Mouse (Mus musculus) midbrain, embryonic 15.5 days (tissue): ENCODE data around the gene Abhd12. TPM values are rescaled to one million over a fixed set of nuclear protein-coding genes. Genes with fewer than 3 reads are reported as not detected.
"Not testable (repeated sequence)": the region's sequence is repeated elsewhere in the genome, so short reads cannot be mapped to it uniquely, and the experiment has no call there.

Experiments used
- ATAC-seq: fragments of 200-750 bp; cut with Nextera tagmentation; replicated peaks from 2 replicates; pipeline ENCODE4 v1.8.0; 2017; ENCODE audit warnings: moderate TSS enrichment
- H3K27ac ChIP-seq: fragments of 300-500 bp; sonication (generic); 2 replicates; pipeline ENCODE4 v1.5.1; 2015; ENCODE audit warnings: mild to moderate bottlenecking, inconsistent platforms
- H3K27me3 ChIP-seq: fragments of 300-500 bp; sonication (generic); replicated peaks from 2 replicates; pipeline ENCODE4 v1.6.1; 2015; ENCODE audit warnings: inconsistent platforms
- H3K36me3 ChIP-seq: fragments of 300-500 bp; sonication (generic); replicated peaks from 2 replicates; pipeline ENCODE4 v1.6.1; 2015; ENCODE audit warnings: inconsistent platforms
- H3K4me1 ChIP-seq: fragments of 300-500 bp; sonication (generic); 2 replicates; pipeline ENCODE4 v1.6.1; 2015; ENCODE audit warnings: inconsistent platforms
- H3K4me2 ChIP-seq: fragments of 300-500 bp; sonication (generic); 2 replicates; pipeline ENCODE4 v1.6.1; 2015; ENCODE audit warnings: inconsistent platforms, mild to moderate bottlenecking, moderate library complexity
- H3K4me3 ChIP-seq: fragments of 300-500 bp; sonication (generic); 2 replicates; pipeline ENCODE4 v1.5.1; 2015; ENCODE audit warnings: mild to moderate bottlenecking, inconsistent platforms
- H3K9ac ChIP-seq: fragments of 300-500 bp; sonication (generic); 2 replicates; pipeline ENCODE4 v1.6.1; 2015; ENCODE audit warnings: mild to moderate bottlenecking, inconsistent platforms
- H3K9me3 ChIP-seq: fragments of 300-500 bp; sonication (generic); 2 replicates; pipeline ENCODE4 v1.6.1; 2016; ENCODE audit warnings: inconsistent platforms
- WGBS: fragments of 180-500 bp; shearing (Covaris S2); methylation state at CpG from one replicate; pipeline ENCODE4 v1.1.7; 2015; ENCODE audit warnings: mixed read lengths; 5-methylcytosine and 5-hydroxymethylcytosine counted together
- polyA plus RNA-seq: library from polyadenylated mRNA; unstranded; fragments of >200 nt; fragmentation: Nextera tagmentation; extraction: Ambion mirVana; gene quantifications from 2 replicates; pipeline ENCODE4 v1.2.1, GENCODE M21; 2015

The Abhd12 gene
- polyA plus RNA-seq = 120 and 127 TPM in 2 replicates

DNA sequence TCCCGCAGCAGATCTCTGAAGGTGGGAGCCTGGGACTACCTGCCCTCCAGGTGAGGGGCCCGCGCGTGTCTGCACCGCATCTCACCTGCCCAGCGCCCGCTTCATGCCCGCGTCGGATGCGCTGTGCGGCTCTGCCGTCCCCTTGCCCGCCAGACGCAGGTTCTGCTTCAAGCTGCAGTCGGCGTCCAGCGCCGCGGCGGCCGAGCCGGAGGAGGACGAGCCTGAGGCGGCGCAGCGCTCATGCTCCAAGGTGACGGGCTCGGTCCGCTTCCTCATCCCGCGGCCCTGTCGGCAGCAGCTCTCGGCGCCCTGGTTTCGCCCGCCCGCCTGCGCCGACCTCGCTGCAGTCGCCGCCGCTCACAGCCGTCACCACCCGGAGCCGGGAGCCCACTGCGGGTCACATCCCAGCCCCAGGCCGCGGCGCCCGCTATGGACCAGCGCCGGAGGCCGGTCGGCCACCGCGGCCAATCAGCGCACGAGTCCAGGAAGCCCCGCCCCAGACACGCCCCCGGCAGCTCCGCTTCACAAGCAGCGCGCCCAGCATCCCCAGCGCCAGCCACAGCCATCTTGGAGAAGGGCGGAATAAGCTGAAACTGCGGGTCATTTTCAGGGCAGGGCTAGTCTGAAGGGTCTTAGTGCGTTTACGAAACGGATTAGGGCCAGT lies at the start of gene Abhd12:
Gene Abhd12, minus strand, starts transcription at position 470 of the 664 bp plus-strand sequence.
- peak within 1 kb of the TSS; percentile 77 for H3K4me2 ChIP-seq
- peaks cover 20% of the 10 kb centered on the region for H3K4me1 ChIP-seq
- under 1% methylated on average over 68 of the region's 72 CpGs for WGBS
- H3K36me3 ChIP-seq = no peaks in the 10 kb centered on the region
- H3K27me3 ChIP-seq = no peaks in the 10 kb centered on the region
- peak within 1 kb of the TSS; percentile 91 for H3K27ac ChIP-seq
- peak within 1 kb of the TSS; percentile 93 for H3K4me3 ChIP-seq
- ATAC-seq = peak; percentile 98
- peak within 1 kb of the TSS; percentile 93 for H3K9ac ChIP-seq
- no peaks in the 10 kb centered on the region for H3K9me3 ChIP-seq

DNA sequence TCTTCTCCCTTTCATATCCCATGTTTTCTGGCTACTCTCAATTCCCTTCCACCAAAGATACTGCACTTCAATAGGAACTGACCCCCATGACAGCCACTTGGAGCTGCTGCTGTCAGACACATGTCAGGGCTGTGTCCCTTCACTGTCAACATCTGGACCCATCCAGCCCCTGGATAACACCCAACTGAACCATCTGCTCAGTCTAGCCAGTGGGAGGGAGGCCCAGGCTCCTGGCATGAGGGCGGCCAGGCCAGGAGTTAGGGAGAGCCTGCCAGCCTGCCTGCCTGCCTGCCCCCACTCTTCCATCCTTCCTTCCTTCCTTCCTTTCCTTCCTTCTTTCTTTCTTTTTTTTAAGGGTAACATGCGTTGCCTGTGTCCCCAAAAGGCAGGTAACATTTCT lies 46.7 kb upstream of the Abhd12 start:
- H3K36me3 ChIP-seq = 0 out of 2 replicates have a peak, but pooled peaks cover 3% of the 10 kb centered on the region
- 92% methylated on average over 2 of the region's 2 CpGs for WGBS
- no peak overlapping the region for H3K4me2 ChIP-seq

DNA sequence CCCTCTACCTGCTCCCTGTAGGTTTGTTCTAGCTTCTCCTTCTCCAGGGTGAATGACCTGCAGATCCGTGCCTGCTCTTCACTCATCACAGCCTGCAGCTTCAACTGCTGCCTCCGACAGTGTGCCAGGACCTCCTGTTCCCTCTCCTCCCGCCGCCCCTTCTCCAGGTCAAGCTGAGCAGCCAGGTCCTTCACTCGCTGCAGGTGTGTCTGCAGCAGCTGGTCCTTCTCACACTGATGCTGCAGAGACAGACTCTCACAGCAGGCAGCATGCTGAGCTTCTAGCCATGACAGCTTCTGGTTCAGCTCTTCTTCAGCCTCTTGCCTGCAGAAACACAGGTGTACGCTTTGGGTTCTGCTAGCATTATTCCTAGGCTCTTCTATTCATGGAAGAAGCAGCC lies 45.5 kb upstream of the Abhd12 start:
- Histone ChIP-seq H3K9me3 (no peaks in the 10 kb centered on the region), H3K36me3 (0 out of 2 replicates have a peak, but pooled peaks cover 3% of the 10 kb centered on the region), H3K4me1 (no peaks in the 10 kb centered on the region), H3K27me3 (no peaks in the 10 kb centered on the region), H3K27ac (no peak overlapping the region), H3K9ac (no peak overlapping the region), H3K4me3 (no peak overlapping the region), H3K4me2 (no peak overlapping the region)
- no peak for ATAC-seq
- WGBS = 91% methylated on average over 6 of the region's 6 CpGs

More for the DNA sequence above, 46.7 kb upstream of the Abhd12 start:
- H3K9me3 ChIP-seq = no peaks in the 10 kb centered on the region
- no peak overlapping the region for H3K9ac ChIP-seq
- H3K27me3 ChIP-seq = no peaks in the 10 kb centered on the region
- no peak for ATAC-seq
- no peak overlapping the region for H3K4me3 ChIP-seq
- no peaks in the 10 kb centered on the region for H3K4me1 ChIP-seq
- H3K27ac ChIP-seq = no peak overlapping the region

DNA sequence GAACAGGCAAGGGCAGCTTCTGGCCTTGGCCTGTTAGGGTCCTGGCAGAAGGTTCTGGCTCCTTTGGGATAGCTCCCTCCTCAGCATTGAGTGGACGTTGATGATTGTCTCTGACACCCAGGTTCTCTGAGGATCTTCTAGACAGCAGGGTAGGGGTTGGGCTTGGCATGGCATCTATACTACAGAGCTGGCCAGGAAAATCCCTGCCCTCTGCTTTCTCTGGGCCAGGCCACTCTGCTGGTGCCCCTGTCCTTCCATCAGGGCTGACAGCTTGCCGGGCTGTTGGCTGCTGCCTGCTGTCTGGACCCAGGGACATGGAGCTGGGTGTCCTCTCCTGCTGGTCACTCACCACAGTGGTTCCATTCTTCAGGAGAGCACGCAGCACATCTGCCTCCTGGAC lies 45.1 kb upstream of the Abhd12 start:
- Histone ChIP-seq H3K27me3 (no peaks in the 10 kb centered on the region), H3K9me3 (no peaks in the 10 kb centered on the region), H3K27ac (no peak overlapping the region), H3K4me1 (no peaks in the 10 kb centered on the region), H3K4me3 (no peak overlapping the region), H3K4me2 (no peak overlapping the region), H3K36me3 (0 out of 2 replicates have a peak, but pooled peaks cover 3% of the 10 kb centered on the region), H3K9ac (no peak overlapping the region)
- WGBS = 91% methylated on average over 3 of the region's 3 CpGs
- no peak for ATAC-seq

DNA sequence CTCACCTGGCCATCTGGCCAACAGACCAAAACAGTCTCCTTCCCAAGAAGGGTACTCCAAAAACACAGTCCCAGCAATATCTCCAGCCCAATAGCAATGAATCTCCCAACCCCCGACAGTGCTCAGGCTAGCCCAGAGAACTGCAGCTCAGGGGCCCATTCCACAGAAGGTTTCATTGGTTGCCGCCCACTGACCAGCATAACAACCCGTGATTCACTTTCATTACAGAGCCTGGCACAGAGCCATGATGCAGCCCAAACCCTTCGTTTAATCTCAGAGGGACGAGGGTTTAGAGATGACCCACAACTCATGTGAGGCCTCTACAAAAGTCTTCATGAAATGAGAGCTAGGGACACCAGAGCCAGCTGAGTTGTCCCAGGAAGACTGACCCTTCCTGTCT lies 44.2 kb upstream of the Abhd12 start:
- H3K4me2 ChIP-seq = no peak overlapping the region
- no peak overlapping the region for H3K4me3 ChIP-seq
- H3K9ac ChIP-seq = no peak overlapping the region
- ATAC-seq = no peak
- 0 out of 2 replicates have a peak, but pooled peaks cover 3% of the 10 kb centered on the region for H3K36me3 ChIP-seq
- no peak overlapping the region for H3K27ac ChIP-seq
- WGBS = 90% methylated on average over 5 of the region's 5 CpGs
- no peaks in the 10 kb centered on the region for H3K27me3 ChIP-seq
- no peaks in the 10 kb centered on the region for H3K4me1 ChIP-seq
- H3K9me3 ChIP-seq = no peaks in the 10 kb centered on the region

DNA sequence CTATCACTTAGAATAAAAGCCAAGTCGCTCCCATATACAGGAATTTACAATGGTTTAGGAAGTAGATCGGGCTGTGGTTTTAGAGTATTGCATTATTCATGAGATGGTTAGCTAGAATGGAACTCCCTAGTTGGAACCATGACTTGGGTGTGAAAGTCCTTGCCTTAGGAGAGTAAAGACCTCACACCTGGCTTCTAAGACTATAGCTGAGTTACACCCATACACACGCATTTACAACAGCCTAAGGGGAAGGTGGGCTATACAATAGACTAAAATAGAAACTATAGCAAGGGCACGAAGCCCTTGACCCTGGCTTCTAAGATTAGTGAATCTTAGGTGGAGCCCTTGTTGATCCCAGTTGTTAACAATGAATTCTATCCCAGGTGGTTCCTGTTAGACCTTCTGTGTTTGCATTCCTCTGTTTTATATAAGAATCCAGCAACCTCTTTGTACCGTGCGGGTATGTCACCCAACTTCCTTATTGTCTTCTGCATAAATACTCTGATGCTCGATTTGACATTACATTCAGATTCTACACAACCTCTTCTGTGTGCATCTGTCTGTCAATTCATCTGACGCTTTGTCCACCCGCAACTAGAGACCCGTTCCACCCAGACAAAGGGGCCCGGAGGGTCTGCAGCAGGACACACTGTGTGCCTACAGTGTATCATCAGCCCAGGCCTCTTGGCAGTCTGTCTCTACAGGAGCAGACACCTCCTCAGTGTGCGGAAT lies 43.5 kb upstream of the Abhd12 start:
- not testable (repeated sequence) for H3K4me3 ChIP-seq
- 89% methylated on average over 12 of the region's 12 CpGs for WGBS

DNA sequence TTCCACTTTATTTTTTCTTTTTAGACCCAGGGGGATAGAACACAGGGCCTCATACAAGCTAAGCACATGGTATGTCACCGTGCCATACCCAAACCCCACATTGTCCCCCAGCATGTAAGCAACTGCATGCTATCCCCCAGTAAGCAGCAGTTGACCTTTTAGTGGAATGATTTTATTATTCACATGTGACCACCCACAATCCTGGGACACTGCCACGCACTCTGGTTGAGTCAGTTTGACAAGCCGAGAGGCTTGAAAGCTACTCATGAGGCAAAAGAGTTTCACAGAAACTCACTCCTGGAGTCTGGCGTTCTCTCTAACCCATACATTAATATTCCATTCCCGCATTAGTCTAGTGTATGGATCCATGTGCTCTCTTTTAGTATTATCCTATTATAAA lies 42.8 kb upstream of the Abhd12 start:
- not testable (repeated sequence) for H3K27me3 ChIP-seq, H3K4me2 ChIP-seq, H3K9ac ChIP-seq, H3K36me3 ChIP-seq, H3K27ac ChIP-seq, H3K4me1 ChIP-seq, H3K9me3 ChIP-seq, H3K4me3 ChIP-seq, ATAC-seq
- 90% methylated on average over 5 of the region's 5 CpGs for WGBS

More for the DNA sequence above, 43.5 kb upstream of the Abhd12 start:
- not testable (repeated sequence) for H3K4me1 ChIP-seq, ATAC-seq, H3K4me2 ChIP-seq, H3K27me3 ChIP-seq, H3K9ac ChIP-seq, H3K27ac ChIP-seq, H3K36me3 ChIP-seq, H3K9me3 ChIP-seq

DNA sequence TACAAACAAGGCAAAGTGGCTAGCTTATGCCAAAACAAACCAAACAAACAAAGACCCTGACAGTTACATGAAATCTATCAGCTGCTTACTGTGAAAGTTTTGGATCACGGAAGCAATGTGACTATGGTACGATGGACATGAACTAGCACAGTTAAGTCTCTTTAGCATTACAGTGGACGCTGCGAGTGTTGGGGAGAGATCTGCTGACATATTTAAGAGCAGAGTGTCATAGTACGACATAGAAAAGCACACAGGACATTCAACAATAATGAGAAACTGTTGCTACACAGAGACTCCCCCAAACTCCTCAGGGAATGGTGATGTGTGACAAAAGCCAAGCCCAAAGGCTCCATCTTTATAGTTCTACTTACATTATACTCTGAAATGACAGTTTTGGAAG lies 39.5 kb upstream of the Abhd12 start:
- no peak overlapping the region for H3K4me2 ChIP-seq
- H3K4me1 ChIP-seq = no peaks in the 10 kb centered on the region
- H3K36me3 ChIP-seq = no peaks in the 10 kb centered on the region
- no peak overlapping the region for H3K4me3 ChIP-seq
- ATAC-seq = no peak
- H3K27me3 ChIP-seq = no peaks in the 10 kb centered on the region
- no peaks in the 10 kb centered on the region for H3K9me3 ChIP-seq
- no peak overlapping the region for H3K9ac ChIP-seq
- no peak overlapping the region for H3K27ac ChIP-seq
- 92% methylated on average over 5 of the region's 5 CpGs for WGBS

DNA sequence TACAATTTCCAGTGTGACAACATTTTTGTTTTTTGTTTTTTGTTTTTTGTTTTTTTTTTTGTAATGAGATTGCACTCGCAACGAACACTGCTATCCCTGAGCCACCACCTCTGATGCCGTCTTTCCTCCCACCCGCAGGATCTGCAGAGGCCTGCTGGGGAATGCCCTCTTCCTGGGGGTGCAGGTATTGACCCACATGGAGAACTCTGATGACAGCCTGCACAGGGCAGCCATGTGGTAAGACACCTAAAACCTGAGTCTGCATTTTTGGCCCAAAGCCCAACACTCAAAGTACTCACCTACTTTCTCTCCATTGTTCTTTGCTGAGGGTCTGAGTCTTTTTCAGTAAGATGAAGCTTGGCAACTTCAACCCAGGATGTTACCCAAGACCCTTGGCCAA lies 30.1 kb upstream of the Abhd12 start:
- no peaks in the 10 kb centered on the region for H3K27me3 ChIP-seq
- peaks cover 2% of the 10 kb centered on the region; the same call in 1 of the 2 replicates for H3K36me3 ChIP-seq
- no peak for ATAC-seq
- no peaks in the 10 kb centered on the region for H3K9me3 ChIP-seq
- H3K27ac ChIP-seq = no peak overlapping the region
- H3K4me3 ChIP-seq = no peak overlapping the region
- H3K9ac ChIP-seq = no peak overlapping the region
- WGBS = 92% methylated on average over 4 of the region's 4 CpGs
- H3K4me1 ChIP-seq = no peaks in the 10 kb centered on the region
- H3K4me2 ChIP-seq = no peak overlapping the region

DNA sequence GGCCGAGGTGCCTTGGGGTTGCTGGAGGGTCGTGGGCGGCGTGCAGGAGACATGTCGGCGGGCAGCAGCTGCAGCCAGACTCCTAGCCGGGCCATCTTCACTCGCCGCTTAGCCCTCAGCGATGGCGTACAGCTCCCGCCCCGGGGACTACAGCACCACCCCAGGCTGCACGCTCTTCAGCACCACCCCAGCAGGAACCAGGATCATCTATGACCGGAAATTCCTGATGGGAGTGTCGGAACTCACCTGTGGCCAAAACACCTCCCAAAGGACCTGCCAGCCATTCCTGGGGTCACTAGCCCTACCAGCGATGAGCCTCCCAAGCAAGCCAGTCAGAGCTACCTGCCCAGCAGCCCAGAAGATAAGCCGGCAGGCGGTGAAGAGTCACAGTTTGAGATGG lies 28.9 kb upstream of the Abhd12 start:
- Histone ChIP-seq H3K27me3 (no peaks in the 10 kb centered on the region), H3K4me2 (no peak overlapping the region), H3K4me3 (no peak overlapping the region), H3K27ac (no peak overlapping the region), H3K4me1 (no peaks in the 10 kb centered on the region), H3K9me3 (no peaks in the 10 kb centered on the region), H3K9ac (no peak overlapping the region), H3K36me3 (peaks cover 3% of the 10 kb centered on the region; the same call in 1 of the 2 replicates)
- 84% methylated on average over 19 of the region's 19 CpGs for WGBS
- ATAC-seq = no peak

DNA sequence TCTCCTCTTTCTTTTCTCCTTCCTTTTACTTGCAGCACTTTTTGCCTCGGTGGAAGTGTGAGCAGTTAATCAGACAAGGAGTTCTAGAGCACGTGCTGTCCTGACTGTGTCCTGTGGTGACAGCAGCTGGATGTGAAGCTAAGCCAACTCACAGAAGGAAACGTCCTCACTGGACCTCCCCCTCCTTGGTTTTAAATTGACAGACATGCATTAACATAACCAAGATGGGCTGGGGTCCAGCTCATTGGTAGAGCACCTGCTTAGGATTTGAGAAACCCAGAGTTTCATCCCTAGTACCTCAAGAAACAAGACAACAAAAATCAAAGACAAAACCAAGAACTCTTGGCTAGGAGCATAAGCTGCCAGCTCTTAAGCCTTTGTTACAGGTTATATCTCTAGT lies 26.3 kb upstream of the Abhd12 start:
- Histone ChIP-seq H3K4me2 (no peak overlapping the region), H3K4me1 (no peaks in the 10 kb centered on the region), H3K9me3 (no peaks in the 10 kb centered on the region), H3K27ac (no peak overlapping the region), H3K27me3 (no peaks in the 10 kb centered on the region), H3K4me3 (no peak overlapping the region), H3K36me3 (peaks cover 3% of the 10 kb centered on the region; the same call in 1 of the 2 replicates), H3K9ac (no peak overlapping the region)
- WGBS = 68% methylated on average over 3 of the region's 3 CpGs
- ATAC-seq = no peak

DNA sequence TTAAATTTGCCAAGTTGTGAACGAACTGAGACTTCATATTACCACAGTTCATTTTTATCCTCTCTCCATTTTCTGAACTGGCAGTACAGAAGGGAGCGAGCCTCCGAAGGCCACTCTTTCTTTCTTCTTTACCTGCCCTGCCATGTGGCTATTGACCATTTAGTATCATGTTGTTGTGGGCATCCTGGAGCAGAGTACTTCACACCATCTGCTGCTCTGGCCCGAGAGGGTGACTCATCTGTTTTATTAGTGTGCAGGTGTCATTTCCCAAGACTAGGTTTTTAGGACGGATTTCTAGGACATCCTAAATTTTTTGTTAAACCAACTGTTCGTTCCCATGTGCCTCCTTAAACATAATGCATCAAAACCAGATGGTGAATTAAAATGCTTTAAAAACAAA lies 24.6 kb upstream of the Abhd12 start:
- Histone ChIP-seq H3K9me3 (no peaks in the 10 kb centered on the region), H3K9ac (no peak overlapping the region), H3K4me2 (no peak overlapping the region), H3K27ac (no peak overlapping the region), H3K27me3 (no peaks in the 10 kb centered on the region), H3K36me3 (peaks cover 3% of the 10 kb centered on the region; the same call in 1 of the 2 replicates), H3K4me3 (no peak overlapping the region), H3K4me1 (no peaks in the 10 kb centered on the region)
- WGBS = 90% methylated on average over 6 of the region's 6 CpGs
- ATAC-seq = no peak
